Mouse (Mus musculus) erythroblast, embryonic 14.5 days (primary cell): ENCODE measurements around the gene Adpgk.

Source experiments
- GATA1 ChIP-seq: IDR thresholded peaks from 2 replicates; pipeline ENCODE4 v1.6.1; 2012; ENCODE audit warnings: low read length, inconsistent platforms, mixed read lengths
- TAL1 ChIP-seq: IDR thresholded peaks from 3 replicates; pipeline ENCODE4 v1.6.1; 2012; ENCODE audit warnings: low read length, inconsistent platforms, mixed read lengths

- TF ChIP-seq TAL1 = no peak
- no peak for TF ChIP-seq GATA1
These were observed 2.5 kb upstream of the Adpgk start for GRCm38 (mm10) chr9:59288685-59289410.
